Mouse (Mus musculus) adrenal gland, adult (tissue): ENCODE results near the gene Unc13c.
A peak's percentile ranks its signal among the peaks of the same experiment; 100 is the strongest.

Experiments used
- DNase-seq, 2 experiments: peaks; one replicate each; pipeline ENCODE4 v3.0.0; 2022 to 2023; ENCODE audit warnings: low spot score in 1 of 2; ENCODE audit not compliant: inconsistent age in 2 of 2

The Unc13c gene

GRCm38 (mm10) chr9:73649088-73649487, 319.7 kb downstream of the Unc13c start:
- DNase-seq: no peak

GRCm38 (mm10) chr9:73638119-73638518, 330.6 kb downstream of the Unc13c start:
- no peak for DNase-seq

- no peak for DNase-seq
Observed at GRCm38 (mm10) chr9:73625171-73625570, 343.6 kb downstream of the Unc13c start.

GRCm38 (mm10) chr9:73612896-73613295, 355.9 kb downstream of the Unc13c start:
- no peak for DNase-seq

GRCm38 (mm10) chr9:73603921-73604320, 364.8 kb downstream of the Unc13c start:
- no peak for DNase-seq

- DNase-seq: no peak
Observed at GRCm38 (mm10) chr9:73565558-73565957, 403.2 kb downstream of the Unc13c start.

- peak; percentile 86 to 93 for DNase-seq
Observed at GRCm38 (mm10) chr9:73560037-73560436, 408.7 kb downstream of the Unc13c start.

GRCm38 (mm10) chr9:73557805-73558204, 411.0 kb downstream of the Unc13c start:
- DNase-seq: peak; percentile 51 to 86

GRCm38 (mm10) chr9:73555354-73555753, 413.4 kb downstream of the Unc13c start:
- no peak for DNase-seq

- peak in 1 of 2 experiments; percentile 29 for DNase-seq
Observed at GRCm38 (mm10) chr9:73472568-73472967, 496.2 kb downstream of the Unc13c start.

- DNase-seq: no peak
Observed at GRCm38 (mm10) chr9:73462027-73462426, 506.7 kb downstream of the Unc13c start.

- no peak for DNase-seq
Observed at GRCm38 (mm10) chr9:73450009-73450408, 518.8 kb downstream of the Unc13c start.

GRCm38 (mm10) chr9:73449216-73449615, 519.5 kb downstream of the Unc13c start:
- no peak for DNase-seq

- DNase-seq: no peak
Observed at GRCm38 (mm10) chr9:73431925-73432324, 536.8 kb downstream of the Unc13c start.
